Mouse (Mus musculus): ENCODE results near the gene Svs3b. TPM values are rescaled to one million over a fixed set of nuclear protein-coding genes. Genes with fewer than 3 reads are reported as not detected.
"Not testable (repeated sequence)": the region's sequence is repeated elsewhere in the genome, so short reads cannot be mapped to it uniquely, and the experiment has no call there.

Gene Svs3b
- not detected in 2 replicates for polyA plus RNA-seq (2014; fragmentation: Nextera tagmentation; extraction: Ambion mirVana)

- DNase-seq (ENCODE audit: low spot score); H3K9ac ChIP-seq (ENCODE audit: low read length); H3K4me1 ChIP-seq (ENCODE audit: control insufficient read depth, insufficient read depth, low read length); ATAC-seq (ENCODE audit: insufficient read depth, low FRiP score, low TSS enrichment); H3K27ac ChIP-seq (ENCODE audit: low read depth, low read length); H3K9me3 ChIP-seq (ENCODE audit: control insufficient read depth, low read length); H3K36me3 ChIP-seq (ENCODE audit: control insufficient read depth, insufficient read depth, low read length); H3K4me3 ChIP-seq (ENCODE audit: low read depth, low read length); H3K27me3 ChIP-seq (ENCODE audit: control insufficient read depth, insufficient read depth, low read length); H3K4me2 ChIP-seq (ENCODE audit: low read depth): not testable (repeated sequence)
- WGBS, result 47% methylated on average over 1 of the region's 1 CpGs
Observed at GRCm38 (mm10) chr2:164256540-164256939, at the start of gene Svs3b. Svs3b (minus strand) TSS chr2:164256640.

DNA sequence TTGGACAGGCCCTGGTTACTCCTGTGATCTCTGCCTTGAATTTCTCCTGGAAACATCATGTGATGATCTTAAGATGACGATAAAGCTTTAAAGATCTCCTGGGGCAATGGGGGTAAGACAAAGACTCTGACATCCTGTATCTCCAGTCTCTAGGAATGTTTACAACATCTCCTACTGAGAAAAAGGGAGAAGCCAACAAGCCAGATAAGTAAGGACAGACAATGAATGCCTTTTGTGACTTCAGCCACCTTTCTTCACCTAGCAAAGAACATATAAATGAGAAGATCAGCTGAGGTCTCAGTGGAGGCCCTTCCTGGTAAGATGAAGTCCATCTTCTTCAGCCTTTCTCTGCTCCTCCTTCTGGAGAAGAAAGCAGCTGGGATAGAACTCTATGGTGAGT, 32.5 kb upstream of the Svs3b start, which contains the start of gene Svs3a:
Gene Svs3a (plus strand): TSS at position 301 of the 400 bp plus-strand sequence.
- not testable (repeated sequence) for H3K36me3 ChIP-seq (ENCODE audit: control insufficient read depth, insufficient read depth, low read length); H3K9me3 ChIP-seq (ENCODE audit: control insufficient read depth, low read length); H3K4me1 ChIP-seq (ENCODE audit: control insufficient read depth, insufficient read depth, low read length); H3K4me3 ChIP-seq (ENCODE audit: low read depth, low read length); H3K4me2 ChIP-seq (ENCODE audit: low read depth); H3K9ac ChIP-seq (ENCODE audit: low read length); DNase-seq (ENCODE audit: low spot score); ATAC-seq (ENCODE audit: insufficient read depth, low FRiP score, low TSS enrichment); H3K27me3 ChIP-seq (ENCODE audit: control insufficient read depth, insufficient read depth, low read length); H3K27ac ChIP-seq (ENCODE audit: low read depth, low read length)
- 57% methylated on average over 1 of the region's 1 CpGs for WGBS

DNA sequence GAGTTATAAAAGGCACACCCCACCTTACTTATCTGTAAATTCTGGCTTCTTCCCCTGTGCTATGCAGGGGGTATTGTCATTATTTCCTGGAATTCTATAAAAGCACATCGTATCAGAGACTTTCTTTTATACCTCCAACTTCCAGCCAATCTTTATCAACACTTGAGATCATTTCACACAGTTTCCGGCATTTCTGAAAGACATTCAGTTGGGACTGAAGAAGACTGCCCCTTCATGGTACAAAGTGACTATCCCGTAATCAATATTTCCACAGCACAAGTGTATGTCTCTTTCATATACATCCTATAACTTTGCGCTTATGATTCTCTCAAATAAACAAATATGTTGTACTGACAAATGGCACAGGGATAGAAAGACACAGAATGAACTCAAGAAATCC, 21.9 kb upstream of the Svs3b start, which contains the start of gene Svs4:
Gene Svs4 (minus strand): TSS at position 101 of the 400 bp plus-strand sequence.
- no peak within 1 kb of the TSS for H3K27ac ChIP-seq (ENCODE audit: low read depth, low read length)
- no peak within 1 kb of the TSS for H3K4me2 ChIP-seq (ENCODE audit: low read depth)
- DNase-seq (ENCODE audit: low spot score) (no peak), ATAC-seq (ENCODE audit: insufficient read depth, low FRiP score, low TSS enrichment) (no peak)
- H3K9me3 ChIP-seq (ENCODE audit: control insufficient read depth, low read length), result no peaks in the 10 kb centered on the region
- no peak within 1 kb of the TSS for H3K4me3 ChIP-seq (ENCODE audit: low read depth, low read length)
- H3K27me3 ChIP-seq (ENCODE audit: control insufficient read depth, insufficient read depth, low read length), result no peaks in the 10 kb centered on the region
- H3K9ac ChIP-seq (ENCODE audit: low read length), result no peak within 1 kb of the TSS
- no peaks in the 10 kb centered on the region for H3K4me1 ChIP-seq (ENCODE audit: control insufficient read depth, insufficient read depth, low read length)
- WGBS, result 93% methylated on average over 4 of the region's 4 CpGs
- H3K36me3 ChIP-seq (ENCODE audit: control insufficient read depth, insufficient read depth, low read length), result no peaks in the 10 kb centered on the region

- Histone ChIP-seq H3K27me3 (ENCODE audit: control insufficient read depth, insufficient read depth, low read length) (no peaks in the 10 kb centered on the region), H3K36me3 (ENCODE audit: control insufficient read depth, insufficient read depth, low read length) (no peaks in the 10 kb centered on the region), H3K9me3 (ENCODE audit: control insufficient read depth, low read length) (no peaks in the 10 kb centered on the region), H3K9ac (ENCODE audit: low read length) (no peak within 1 kb of the TSS), H3K4me1 (ENCODE audit: control insufficient read depth, insufficient read depth, low read length) (no peaks in the 10 kb centered on the region), H3K4me2 (ENCODE audit: low read depth) (no peak within 1 kb of the TSS), H3K4me3 (ENCODE audit: low read depth, low read length) (no peak within 1 kb of the TSS), H3K27ac (ENCODE audit: low read depth, low read length) (no peak within 1 kb of the TSS)
- DNase-seq (ENCODE audit: low spot score) (no peak), ATAC-seq (ENCODE audit: insufficient read depth, low FRiP score, low TSS enrichment) (no peak)
- 87% methylated on average over 3 of the region's 3 CpGs for WGBS
Observed at GRCm38 (mm10) chr2:164238366-164238765, 18.1 kb downstream of the Svs3b start, which contains the start of gene Svs2. Svs2 (minus strand) TSS chr2:164238466.

DNA sequence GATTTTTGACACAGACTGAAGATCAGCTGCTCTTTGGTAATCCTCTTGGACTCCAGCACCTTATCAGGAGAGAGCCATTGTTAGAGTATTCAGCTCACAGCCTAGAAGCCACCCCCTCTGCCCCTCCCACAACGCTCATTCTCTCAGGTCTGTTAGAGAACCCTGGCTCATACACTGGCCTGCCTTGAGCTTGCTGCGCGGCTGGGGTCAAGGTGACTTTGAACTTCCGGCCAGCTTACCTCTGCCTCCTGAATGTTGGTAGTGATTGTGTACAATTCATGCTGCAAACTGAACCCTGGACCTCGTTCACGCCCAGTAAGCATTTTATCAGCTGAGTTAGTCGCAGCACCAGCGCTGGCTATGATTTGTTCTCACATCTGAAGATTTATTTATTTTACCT, 23.8 kb downstream of the Svs3b start:
- H3K9me3 ChIP-seq (ENCODE audit: control insufficient read depth, low read length), result no peaks in the 10 kb centered on the region
- no peaks in the 10 kb centered on the region for H3K27me3 ChIP-seq (ENCODE audit: control insufficient read depth, insufficient read depth, low read length)
- no peak overlapping the region for H3K27ac ChIP-seq (ENCODE audit: low read depth, low read length)
- ATAC-seq (ENCODE audit: insufficient read depth, low FRiP score, low TSS enrichment), result no peak
- no peaks in the 10 kb centered on the region for H3K36me3 ChIP-seq (ENCODE audit: control insufficient read depth, insufficient read depth, low read length)
- H3K4me1 ChIP-seq (ENCODE audit: control insufficient read depth, insufficient read depth, low read length), result no peaks in the 10 kb centered on the region
- H3K9ac ChIP-seq (ENCODE audit: low read length), result no peak overlapping the region
- no peak overlapping the region for H3K4me3 ChIP-seq (ENCODE audit: low read depth, low read length)
- H3K4me2 ChIP-seq (ENCODE audit: low read depth), result no peak overlapping the region
- DNase-seq (ENCODE audit: low spot score), result no peak
- 93% methylated on average over 8 of the region's 8 CpGs for WGBS

DNA sequence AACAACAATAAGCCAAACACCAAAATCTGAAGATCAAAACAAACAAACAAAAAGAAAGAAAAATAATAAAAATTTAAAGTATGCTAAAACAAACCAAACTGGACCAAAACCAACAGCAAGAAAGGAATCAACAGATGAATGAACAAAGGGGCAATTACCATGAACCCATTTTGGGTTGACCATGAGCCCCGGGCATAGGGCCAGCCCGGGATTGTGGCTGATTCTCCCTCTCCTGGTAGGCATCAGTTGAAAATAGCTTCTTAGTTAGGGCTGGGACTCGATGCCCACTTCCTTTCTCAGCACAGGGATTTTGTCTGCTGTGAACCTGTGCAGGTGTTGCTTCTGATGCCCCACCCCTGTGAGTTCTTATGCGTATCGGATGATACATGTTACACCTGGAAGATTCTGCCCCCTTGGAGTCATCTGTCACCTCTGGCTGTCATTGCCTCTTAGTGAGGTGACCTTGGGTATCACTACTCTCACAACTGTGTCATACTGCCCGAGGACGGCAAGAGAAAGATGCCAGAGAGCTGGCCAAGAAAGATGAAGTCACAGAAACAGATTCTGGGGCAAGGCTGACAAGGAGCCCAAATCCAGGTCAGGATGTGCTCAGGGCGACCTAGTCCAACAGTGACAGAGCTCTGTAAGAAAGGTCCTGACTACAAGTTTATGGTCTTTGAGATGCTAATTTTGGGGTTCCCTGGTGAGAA, 27.9 kb downstream of the Svs3b start:
- no peak overlapping the region for H3K4me3 ChIP-seq (ENCODE audit: low read depth, low read length)
- H3K36me3 ChIP-seq (ENCODE audit: control insufficient read depth, insufficient read depth, low read length), result no peaks in the 10 kb centered on the region
- DNase-seq (ENCODE audit: low spot score), result no peak
- H3K4me2 ChIP-seq (ENCODE audit: low read depth), result no peak overlapping the region
- no peaks in the 10 kb centered on the region for H3K4me1 ChIP-seq (ENCODE audit: control insufficient read depth, insufficient read depth, low read length)
- H3K9me3 ChIP-seq (ENCODE audit: control insufficient read depth, low read length), result no peaks in the 10 kb centered on the region
- no peak overlapping the region for H3K27ac ChIP-seq (ENCODE audit: low read depth, low read length)
- H3K27me3 ChIP-seq (ENCODE audit: control insufficient read depth, insufficient read depth, low read length), result no peaks in the 10 kb centered on the region
- H3K9ac ChIP-seq (ENCODE audit: low read length), result no peak overlapping the region
- WGBS, result 88% methylated on average over 8 of the region's 8 CpGs
- ATAC-seq (ENCODE audit: insufficient read depth, low FRiP score, low TSS enrichment), result no peak

- Histone ChIP-seq H3K27me3 (ENCODE audit: control insufficient read depth, insufficient read depth, low read length) (no peaks in the 10 kb centered on the region), H3K4me2 (ENCODE audit: low read depth) (no peak within 1 kb of the TSS), H3K4me1 (ENCODE audit: control insufficient read depth, insufficient read depth, low read length) (no peaks in the 10 kb centered on the region), H3K36me3 (ENCODE audit: control insufficient read depth, insufficient read depth, low read length) (no peaks in the 10 kb centered on the region), H3K27ac (ENCODE audit: low read depth, low read length) (no peak within 1 kb of the TSS), H3K4me3 (ENCODE audit: low read depth, low read length) (no peak within 1 kb of the TSS), H3K9me3 (ENCODE audit: control insufficient read depth, low read length) (no peaks in the 10 kb centered on the region), H3K9ac (ENCODE audit: low read length) (no peak within 1 kb of the TSS)
- DNase-seq (ENCODE audit: low spot score), result no peak
- 82% methylated on average over 11 of the region's 11 CpGs for WGBS
- ATAC-seq (ENCODE audit: insufficient read depth, low FRiP score, low TSS enrichment), result no peak
Observed at GRCm38 (mm10) chr2:164221522-164221921, 34.9 kb downstream of the Svs3b start, which contains the start of gene Wfdc15b. Wfdc15b (minus strand) TSS chr2:164221660.

DNA sequence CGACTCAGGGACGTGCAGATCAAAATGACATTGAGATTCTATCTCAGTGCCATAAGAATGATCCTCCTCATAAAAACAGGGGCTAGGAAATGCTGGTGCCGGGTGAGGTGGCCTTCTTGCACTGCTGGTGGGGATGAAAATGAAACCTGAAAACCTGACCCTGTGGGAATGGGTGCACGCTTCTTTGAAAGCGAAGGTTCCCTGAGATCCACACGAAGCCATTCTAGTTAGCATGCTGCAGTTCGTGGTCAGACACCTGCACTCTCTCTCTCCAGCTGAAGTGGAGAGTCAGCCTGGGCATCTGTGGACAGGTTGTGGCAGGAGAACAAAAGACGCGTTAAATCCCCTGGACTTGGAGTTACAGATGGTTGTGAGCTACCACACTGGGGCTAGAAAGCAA, 37.1 kb downstream of the Svs3b start:
- Histone ChIP-seq H3K27ac (ENCODE audit: low read depth, low read length) (no peak overlapping the region), H3K4me1 (ENCODE audit: control insufficient read depth, insufficient read depth, low read length) (no peaks in the 10 kb centered on the region), H3K36me3 (ENCODE audit: control insufficient read depth, insufficient read depth, low read length) (no peaks in the 10 kb centered on the region), H3K27me3 (ENCODE audit: control insufficient read depth, insufficient read depth, low read length) (no peaks in the 10 kb centered on the region), H3K9ac (ENCODE audit: low read length) (no peak overlapping the region), H3K4me3 (ENCODE audit: low read depth, low read length) (no peak overlapping the region), H3K4me2 (ENCODE audit: low read depth) (no peak overlapping the region), H3K9me3 (ENCODE audit: control insufficient read depth, low read length) (no peaks in the 10 kb centered on the region)
- DNase-seq (ENCODE audit: low spot score), result no peak
- WGBS, result 85% methylated on average over 9 of the region's 9 CpGs
- ATAC-seq (ENCODE audit: insufficient read depth, low FRiP score, low TSS enrichment), result no peak

DNA sequence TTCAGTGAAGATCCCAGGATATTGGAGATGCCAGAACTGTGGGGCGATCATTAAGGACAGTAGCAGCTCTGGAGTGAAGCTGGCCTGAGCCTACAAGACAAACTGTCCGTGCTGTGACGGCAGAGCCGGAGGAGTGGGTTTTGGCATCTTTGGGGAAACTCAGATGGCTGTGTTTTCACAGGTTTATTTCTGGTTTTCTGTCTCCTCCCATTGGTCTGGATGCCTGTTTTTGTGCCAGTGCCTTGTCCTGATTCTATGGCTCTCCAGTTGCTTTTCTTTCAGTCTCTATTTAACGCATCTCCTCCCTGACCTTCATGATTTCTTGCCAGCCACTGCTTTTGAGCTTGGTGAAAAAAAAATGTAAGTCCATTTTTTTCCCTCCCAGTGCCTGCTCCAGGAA, 43.7 kb downstream of the Svs3b start:
- WGBS, result 85% methylated on average over 5 of the region's 5 CpGs
- ATAC-seq (ENCODE audit: insufficient read depth, low FRiP score, low TSS enrichment), result no peak
- Histone ChIP-seq H3K9ac (ENCODE audit: low read length) (no peak overlapping the region), H3K9me3 (ENCODE audit: control insufficient read depth, low read length) (no peaks in the 10 kb centered on the region), H3K4me3 (ENCODE audit: low read depth, low read length) (no peak overlapping the region), H3K27ac (ENCODE audit: low read depth, low read length) (no peak overlapping the region), H3K4me1 (ENCODE audit: control insufficient read depth, insufficient read depth, low read length) (no peaks in the 10 kb centered on the region), H3K27me3 (ENCODE audit: control insufficient read depth, insufficient read depth, low read length) (no peaks in the 10 kb centered on the region), H3K36me3 (ENCODE audit: control insufficient read depth, insufficient read depth, low read length) (no peaks in the 10 kb centered on the region), H3K4me2 (ENCODE audit: low read depth) (no peak overlapping the region)
- no peak for DNase-seq (ENCODE audit: low spot score)

All from neural tube, embryonic 11.5 days (tissue).